Mouse (Mus musculus) CD8-positive naive resting alpha-beta T cell, adult 2 months (primary cell): Measurements from ENCODE around the gene Slc7a4.
"Not testable (repeated sequence)": the region's sequence is repeated elsewhere in the genome, so short reads cannot be mapped to it uniquely, and the experiment has no call there.

Experiments
- DNase-seq, 2 experiments: peaks; one replicate each; pipeline ENCODE4 v3.0.0; 2022; ENCODE audit warnings: low read depth in 2 of 2, low spot score in 2 of 2

Gene Slc7a4

GRCm38 (mm10) chr16:17563580-17563979 lies 19.4 kb downstream of the Slc7a4 start:
- DNase-seq = no peak

GRCm38 (mm10) chr16:17561751-17562208 lies 21.2 kb downstream of the Slc7a4 start, which contains the start of gene P2rx6:
Gene P2rx6 (plus strand): TSS chr16:17561885.
- no peak for DNase-seq

GRCm38 (mm10) chr16:17561128-17561750 lies 21.8 kb downstream of the Slc7a4 start, which contains the start of gene Lrrc74b:
Gene Lrrc74b (minus strand): TSS chr16:17561247.
- no peak for DNase-seq

GRCm38 (mm10) chr16:17559396-17560027 lies 23.5 kb downstream of the Slc7a4 start:
- DNase-seq = no peak

GRCm38 (mm10) chr16:17558811-17559210 lies 24.2 kb downstream of the Slc7a4 start:
- DNase-seq = no peak

- peak; percentile 44 to 60 for DNase-seq
Measured at GRCm38 (mm10) chr16:17557947-17558480, 25.0 kb downstream of the Slc7a4 start.

- DNase-seq = no peak
Measured at GRCm38 (mm10) chr16:17556907-17557306, 26.1 kb downstream of the Slc7a4 start.

- DNase-seq = no peak
Measured at GRCm38 (mm10) chr16:17556180-17556579, 26.8 kb downstream of the Slc7a4 start.

- not testable (repeated sequence) for DNase-seq
Measured at GRCm38 (mm10) chr16:17554702-17555101, 28.3 kb downstream of the Slc7a4 start.

GRCm38 (mm10) chr16:17553910-17554685 lies 28.9 kb downstream of the Slc7a4 start:
- DNase-seq = peak; percentile 48 to 51

- no peak for DNase-seq
Measured at GRCm38 (mm10) chr16:17552837-17553236, 30.2 kb downstream of the Slc7a4 start.

GRCm38 (mm10) chr16:17542632-17543031 lies 40.4 kb downstream of the Slc7a4 start:
- no peak for DNase-seq

GRCm38 (mm10) chr16:17536584-17536983 lies 46.4 kb downstream of the Slc7a4 start:
- DNase-seq = peak; percentile 11 to 38

GRCm38 (mm10) chr16:17532676-17533329 lies 50.2 kb downstream of the Slc7a4 start:
- DNase-seq = no peak

GRCm38 (mm10) chr16:17532271-17532670 lies 50.7 kb downstream of the Slc7a4 start:
- DNase-seq = no peak

GRCm38 (mm10) chr16:17530640-17531288 lies 52.2 kb downstream of the Slc7a4 start, which contains the start of gene Thap7:
Gene Thap7 (minus strand): TSS chr16:17531136.
- DNase-seq = peak; percentile 93 to 97

- peak in 1 of 2 experiments; percentile 5 for DNase-seq
Measured at GRCm38 (mm10) chr16:17529981-17530586, 52.9 kb downstream of the Slc7a4 start.

GRCm38 (mm10) chr16:17528276-17528675 lies 54.7 kb downstream of the Slc7a4 start:
- DNase-seq = no peak

- DNase-seq = no peak
Measured at GRCm38 (mm10) chr16:17527606-17528005, 55.4 kb downstream of the Slc7a4 start.

GRCm38 (mm10) chr16:17526223-17526622 lies 56.8 kb downstream of the Slc7a4 start:
- DNase-seq = no peak
